Mouse (Mus musculus): Measurements from ENCODE around the gene Cyp4f18.
"Not testable (repeated sequence)": the region's sequence is repeated elsewhere in the genome, so short reads cannot be mapped to it uniquely, and the experiment has no call there.

Cyp4f18 gene

DNA sequence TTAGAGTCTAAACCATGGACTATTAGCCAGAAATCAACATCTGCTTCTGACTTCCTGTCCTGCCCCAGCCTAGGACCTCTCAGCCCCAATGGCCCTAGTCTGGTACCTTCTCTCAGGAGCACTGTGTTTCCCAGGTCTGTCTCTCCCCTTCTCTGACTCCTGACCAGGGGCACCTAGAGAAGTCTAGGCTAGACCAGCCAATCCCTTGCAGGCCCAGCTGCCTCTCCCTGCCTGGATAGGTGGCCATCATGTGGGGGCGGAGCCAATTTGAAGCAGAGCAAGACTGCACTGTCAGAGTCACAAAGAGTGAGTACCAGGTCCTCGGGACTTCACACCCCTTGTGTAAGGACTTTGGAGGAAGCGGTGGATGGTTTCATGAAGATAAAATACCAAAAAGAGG is at the start of gene Cyp4f18:
TSS of gene Cyp4f18 (minus strand) at position 154 of the 400 bp plus-strand sequence.
- DNase-seq = no peak

DNA sequence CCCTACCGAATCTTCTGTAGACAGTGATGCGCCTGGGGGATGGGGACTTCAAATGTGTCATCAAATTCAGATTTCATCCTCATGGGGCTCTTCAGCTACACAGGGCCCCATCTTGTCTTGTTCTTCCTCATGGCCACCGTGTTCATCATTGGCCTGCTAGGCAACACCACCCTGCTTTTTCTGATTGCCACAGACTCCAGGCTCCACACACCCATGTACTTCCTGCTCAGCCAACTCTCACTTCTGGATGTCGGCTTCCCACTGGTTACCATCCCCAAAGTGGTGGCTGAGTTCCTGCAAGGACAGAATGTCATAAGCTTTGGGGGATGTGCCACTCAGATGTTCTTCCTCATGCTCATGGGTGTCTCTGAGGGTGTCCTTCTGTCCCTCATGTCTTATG is 48.2 kb upstream of the Cyp4f18 start:
- not testable (repeated sequence) for DNase-seq

DNA sequence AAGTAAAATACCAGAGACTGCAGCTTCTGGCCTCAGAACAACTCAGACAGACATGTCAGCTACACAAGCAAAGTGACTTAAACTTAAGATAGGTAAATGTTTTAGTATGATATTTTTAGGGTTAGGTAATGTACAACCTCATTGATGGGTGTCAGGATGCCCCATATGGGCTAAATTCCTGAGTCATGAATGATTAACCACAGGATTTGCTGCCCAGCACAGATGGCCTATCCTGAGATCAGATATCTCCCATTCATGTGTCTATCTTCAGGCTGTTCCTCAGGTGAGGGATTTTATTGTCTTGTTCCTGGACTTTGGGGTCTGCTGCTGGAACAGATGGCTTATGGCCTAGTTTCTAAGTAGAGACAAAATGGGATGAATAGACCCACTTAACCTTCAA is 45.2 kb upstream of the Cyp4f18 start:
- DNase-seq = not testable (repeated sequence)

DNA sequence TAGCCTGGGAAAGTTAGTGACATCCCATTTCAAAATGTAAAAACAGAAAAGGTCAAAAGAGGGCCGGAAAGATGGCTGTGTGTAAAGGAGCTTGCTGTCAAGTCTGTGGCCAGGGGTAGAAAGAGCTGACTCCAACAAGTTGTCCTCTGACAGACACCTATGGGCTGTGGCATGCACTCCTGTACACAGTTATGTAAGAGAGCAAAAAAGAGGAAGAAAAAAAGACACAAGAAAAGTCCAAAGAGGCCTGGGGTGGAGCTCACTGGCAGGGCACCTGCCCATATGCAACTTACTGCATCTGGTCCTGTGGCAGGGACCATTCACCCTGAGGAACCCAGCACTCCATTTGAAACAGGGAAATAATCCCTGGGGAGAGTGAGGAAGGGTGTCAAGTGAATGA is 33.1 kb upstream of the Cyp4f18 start:
- DNase-seq = no peak

DNA sequence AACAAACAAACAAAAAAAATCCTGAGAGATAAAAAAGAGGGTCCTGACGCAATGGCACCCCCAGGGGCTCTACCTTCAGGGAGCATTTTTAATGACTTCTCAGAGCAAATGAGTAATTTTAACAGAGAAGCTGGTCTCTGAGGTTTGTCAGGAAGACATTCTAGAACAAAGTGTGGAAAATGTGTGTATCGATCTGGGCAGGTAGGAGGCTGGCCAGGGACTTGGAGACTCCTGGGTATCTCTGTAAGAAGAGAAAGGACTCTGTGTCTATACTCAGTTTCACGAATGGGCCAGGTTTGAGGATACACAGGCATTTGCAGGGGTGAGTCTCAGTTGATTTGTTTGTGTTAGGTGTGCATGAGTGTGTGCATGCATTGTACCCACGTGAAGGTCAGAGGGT is 31.5 kb upstream of the Cyp4f18 start, which contains the start of gene Olfr372:
TSS of gene Olfr372 (plus strand) at position 301 of the 400 bp plus-strand sequence.
- DNase-seq = not testable (repeated sequence)

DNA sequence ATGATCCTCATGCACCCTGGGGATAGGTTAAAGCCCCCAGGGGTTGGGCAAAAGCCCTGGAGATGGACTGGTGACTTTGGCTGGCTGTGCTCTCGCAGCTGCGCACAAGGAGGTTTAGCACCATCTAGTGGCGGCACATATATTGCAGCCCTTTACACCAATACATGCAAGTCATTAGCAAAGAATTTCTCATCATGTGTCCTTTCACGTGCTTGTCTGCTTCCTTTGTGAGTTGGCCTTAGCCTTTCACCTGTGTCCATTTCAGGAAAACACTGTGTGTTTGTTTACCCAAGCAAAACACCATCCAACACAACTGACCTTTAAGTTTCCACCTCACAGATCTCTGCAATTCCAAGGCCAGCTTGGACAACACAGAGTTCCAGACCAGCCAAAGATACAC is 23.5 kb upstream of the Cyp4f18 start:
- peak; percentile 60 to 78 for DNase-seq

DNA sequence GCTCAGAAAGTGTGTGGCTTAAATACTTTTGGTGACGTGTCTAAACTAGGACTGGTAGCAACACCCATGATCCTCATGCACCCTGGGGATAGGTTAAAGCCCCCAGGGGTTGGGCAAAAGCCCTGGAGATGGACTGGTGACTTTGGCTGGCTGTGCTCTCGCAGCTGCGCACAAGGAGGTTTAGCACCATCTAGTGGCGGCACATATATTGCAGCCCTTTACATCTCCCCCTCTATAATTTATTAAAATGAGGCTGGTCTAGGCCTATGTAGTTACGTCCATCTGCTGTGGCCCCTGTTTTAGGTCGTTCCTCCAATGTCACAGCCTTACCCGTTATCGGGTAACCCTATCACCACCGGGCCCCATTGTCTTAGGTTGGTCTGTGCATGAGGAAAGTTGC is 15.5 kb upstream of the Cyp4f18 start:
- DNase-seq = not testable (repeated sequence)

DNA sequence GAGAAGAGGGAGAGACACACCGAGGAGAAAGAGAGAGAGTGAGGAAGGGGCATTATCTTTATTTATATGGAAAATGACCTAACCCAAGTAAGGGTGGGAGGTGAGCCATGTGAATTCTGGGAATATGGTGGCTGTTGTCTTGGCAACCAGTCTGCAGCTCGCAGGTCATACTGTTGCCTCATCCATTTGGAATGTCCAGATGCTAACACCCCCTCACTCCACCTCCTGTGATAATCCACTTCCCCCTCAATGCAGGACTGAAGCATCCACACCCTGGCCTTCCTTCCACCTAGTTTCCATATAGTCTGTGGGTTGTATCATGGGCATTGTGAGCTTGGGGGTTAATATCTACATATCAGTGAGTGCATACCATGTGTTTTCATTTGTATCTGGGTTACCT is 10.4 kb upstream of the Cyp4f18 start:
- DNase-seq = no peak

GRCm38 (mm10) chr8:72019022-72019421 is 9.6 kb upstream of the Cyp4f18 start:
- not testable (repeated sequence) for DNase-seq

- DNase-seq = peak in 1 of 2 experiments; percentile 15
Observed at GRCm38 (mm10) chr8:72018141-72018540, 8.7 kb upstream of the Cyp4f18 start.

GRCm38 (mm10) chr8:72017339-72017738 is 7.9 kb upstream of the Cyp4f18 start:
- not testable (repeated sequence) for DNase-seq

- DNase-seq = not testable (repeated sequence)
Observed at GRCm38 (mm10) chr8:72013506-72014228, 4.2 kb upstream of the Cyp4f18 start.

GRCm38 (mm10) chr8:72008134-72008641 is 1.2 kb downstream of the Cyp4f18 start:
- no peak for DNase-seq

GRCm38 (mm10) chr8:72006763-72007162 is 2.7 kb downstream of the Cyp4f18 start:
- DNase-seq = no peak

DNA sequence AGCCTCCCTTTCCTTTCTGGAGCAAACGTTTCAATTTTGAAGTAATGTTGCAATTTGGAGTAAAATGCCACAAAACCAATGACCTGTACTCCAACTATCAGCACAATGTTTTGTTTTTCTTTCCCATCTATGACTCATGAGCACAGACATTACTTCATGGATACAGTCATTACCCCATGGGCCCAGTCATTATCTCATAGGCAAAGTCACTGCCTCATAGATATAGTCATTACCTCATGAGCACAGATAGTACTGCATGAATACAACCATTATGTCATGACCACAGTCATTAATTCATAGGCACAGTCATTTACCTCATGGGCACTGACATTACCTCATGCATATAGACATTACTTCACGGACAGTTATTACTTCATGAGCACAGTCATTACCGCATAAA is 3.5 kb downstream of the Cyp4f18 start:
- DNase-seq = no peak

DNA sequence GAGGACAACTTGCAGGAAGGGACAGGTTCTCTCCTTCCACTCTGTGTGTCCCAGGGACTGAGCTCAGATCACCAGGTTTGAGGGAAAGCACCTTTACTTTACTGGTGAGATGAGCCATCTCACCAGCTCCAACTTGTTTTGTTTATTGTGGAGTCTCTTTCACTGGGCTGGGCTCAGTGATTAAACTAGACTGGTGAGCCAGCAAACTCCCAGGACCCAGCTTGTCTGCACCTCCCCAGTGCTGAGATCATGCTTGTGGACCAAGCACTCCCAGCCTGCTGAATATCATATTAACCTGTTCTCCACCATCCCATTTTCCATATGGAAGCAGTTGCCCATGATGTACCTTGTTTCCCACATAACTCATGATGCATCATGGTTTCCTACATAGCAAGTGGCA is 6.5 kb downstream of the Cyp4f18 start:
- DNase-seq = no peak

DNA sequence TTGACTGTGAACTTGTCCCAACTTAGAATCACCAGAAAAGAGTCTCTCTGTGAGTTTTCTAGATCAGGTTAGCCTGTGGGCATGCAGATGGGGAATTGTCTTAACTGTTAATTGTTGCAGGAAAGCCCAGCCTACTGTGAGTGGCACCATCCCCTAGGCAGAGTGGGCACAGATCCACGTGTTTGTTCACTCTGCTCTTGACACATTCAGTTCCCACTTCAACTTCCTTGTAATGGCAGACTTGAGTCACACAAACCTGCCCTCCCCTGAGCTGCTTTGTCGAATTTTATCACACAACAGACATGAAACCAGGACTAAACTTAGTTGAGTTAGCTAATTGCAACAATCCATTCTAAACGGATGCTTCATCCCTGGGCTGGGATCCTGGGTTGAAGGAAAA is 9.2 kb downstream of the Cyp4f18 start:
- DNase-seq = no peak

DNA sequence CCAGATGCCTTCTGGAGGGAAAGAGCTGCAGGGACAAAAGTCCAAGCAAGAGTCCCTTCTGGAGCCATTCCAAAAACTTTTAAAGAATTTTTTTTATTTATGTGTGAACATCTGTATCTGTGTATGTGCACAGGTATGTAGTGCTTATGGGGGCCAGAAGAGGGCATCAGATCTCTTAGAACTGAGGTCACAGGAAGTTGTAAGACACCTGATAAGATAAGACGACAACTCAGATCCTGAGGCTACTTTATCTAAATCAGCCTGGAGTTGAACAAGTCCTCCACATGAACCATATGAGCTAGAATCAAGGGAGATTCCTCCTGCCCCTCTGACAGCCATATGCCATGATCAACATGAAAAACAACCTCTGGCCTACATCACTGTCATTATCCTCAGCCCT is 10.0 kb downstream of the Cyp4f18 start:
- no peak for DNase-seq

- peak in 1 of 2 experiments; percentile 15 for DNase-seq
Observed at GRCm38 (mm10) chr8:71988867-71989599, 20.4 kb downstream of the Cyp4f18 start.

GRCm38 (mm10) chr8:71988110-71988866 is 21.1 kb downstream of the Cyp4f18 start:
- peak; percentile 77 to 78 for DNase-seq

GRCm38 (mm10) chr8:71984601-71985000 is 24.8 kb downstream of the Cyp4f18 start:
- DNase-seq = peak in 1 of 2 experiments; percentile 10

DNA sequence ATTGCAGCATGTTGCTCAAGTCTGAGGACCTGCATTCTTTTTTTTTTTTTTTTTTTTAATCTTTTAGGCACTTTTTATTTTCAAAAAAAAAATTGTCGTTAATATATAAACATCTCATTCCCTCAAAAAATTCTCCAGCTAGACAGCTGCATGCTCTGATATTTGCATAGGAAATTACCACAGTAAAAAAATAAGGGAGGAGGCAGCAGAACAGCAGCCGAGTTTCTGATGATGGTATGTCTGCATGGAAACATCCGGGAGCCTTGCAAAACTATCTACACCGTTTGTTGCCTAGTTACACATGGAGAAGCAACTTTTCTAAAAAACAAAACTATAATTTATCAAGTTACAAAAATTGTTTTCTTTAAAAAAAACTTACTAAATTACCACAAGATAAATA is 28.0 kb downstream of the Cyp4f18 start:
- DNase-seq = no peak

GRCm38 (mm10) chr8:71981032-71981431 is 28.4 kb downstream of the Cyp4f18 start:
- DNase-seq = no peak

Measured in cerebellum, postnatal 14 days (tissue).